Mouse (Mus musculus) hindlimb bud, embryonic 11.5 days (tissue): ENCODE measurements around the gene Alg12.
"Not testable (repeated sequence)": the region's sequence is repeated elsewhere in the genome, so short reads cannot be mapped to it uniquely, and the experiment has no call there.

Source experiments
- DNase-seq: peaks from one replicate; pipeline ENCODE4 v3.0.0-alpha.2; 2012; ENCODE audit warnings: low read depth, low spot score; ENCODE audit errors: extremely low spot score

Alg12 gene

GRCm38 (mm10) chr15:88792140-88792850 lies 26.8 kb downstream of the Alg12 start:
- no peak for DNase-seq

- DNase-seq: not testable (repeated sequence)
Observed at GRCm38 (mm10) chr15:88774630-88775029, 44.5 kb downstream of the Alg12 start.

- DNase-seq: no peak
Observed at GRCm38 (mm10) chr15:88768537-88768936, 50.6 kb downstream of the Alg12 start.

- DNase-seq: not testable (repeated sequence)
Observed at GRCm38 (mm10) chr15:88766139-88766538, 53.0 kb downstream of the Alg12 start.

- DNase-seq: no peak
Observed at GRCm38 (mm10) chr15:88761551-88761950, 57.6 kb downstream of the Alg12 start.

GRCm38 (mm10) chr15:88758061-88758460 lies 61.1 kb downstream of the Alg12 start:
- DNase-seq: no peak

- no peak for DNase-seq
Observed at GRCm38 (mm10) chr15:88755761-88756160, 63.4 kb downstream of the Alg12 start.
